ENCODE assay signal across 8 mouse cellular contexts in the genomic region with DNA sequence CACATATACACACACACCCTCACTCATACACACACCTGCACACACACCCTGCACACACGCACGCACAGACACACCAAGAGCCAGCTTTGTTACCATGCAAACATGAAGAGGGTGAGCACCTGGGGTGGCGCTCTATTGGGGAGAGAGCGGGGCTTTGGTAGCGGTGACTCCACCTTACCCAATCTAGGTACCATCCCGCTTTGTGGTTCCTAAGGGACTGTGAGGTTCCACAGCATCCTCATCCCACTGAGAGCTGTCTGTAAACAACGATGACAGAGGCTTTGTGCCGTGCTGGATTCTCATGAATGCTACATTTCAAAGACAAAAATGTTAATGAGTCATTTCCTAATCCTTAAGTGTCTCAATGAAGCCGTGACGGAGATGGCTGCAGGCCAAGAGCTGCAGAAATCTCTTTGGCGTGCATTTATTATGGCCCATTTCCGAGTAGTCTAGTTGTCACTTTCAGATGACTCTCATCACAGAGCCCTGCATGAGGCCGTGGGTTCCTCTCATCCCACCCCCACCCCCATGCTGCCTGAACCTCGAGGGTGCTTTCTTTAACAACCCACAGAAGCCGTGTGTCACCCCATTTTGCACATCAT. TPM values are rescaled to one million over a fixed set of nuclear protein-coding genes. Genes with fewer than 3 reads are reported as not detected.
DNase-seq lines count a peak whose midpoint lies in the region; ATAC-seq lines count a peak whose summit lies in the region.

No protein-coding gene starts in this region.

- no peaks in the 10 kb centered on the region for H3K36me3 ChIP-seq in midbrain, embryonic 13.5 days
- no peaks in the 10 kb centered on the region for H3K36me3 ChIP-seq in midbrain, embryonic 10.5 days

- intact Hi-C loops in left cerebral cortex, postnatal 14 days (cut with DNase I) = no loop called here

- ATAC-seq in midbrain, embryonic 13.5 days = peak; percentile 79

- H3K27ac ChIP-seq in midbrain, embryonic 13.5 days = no peak overlapping the region
- H3K27ac ChIP-seq in midbrain, embryonic 10.5 days (replicated peaks) = no peak overlapping the region

- H3K9ac ChIP-seq in midbrain, embryonic 13.5 days (replicated peaks) = no peak overlapping the region

- H3K27me3 ChIP-seq in midbrain, embryonic 13.5 days = no peaks in the 10 kb centered on the region
- peaks cover 11% of the 10 kb centered on the region for H3K27me3 ChIP-seq in midbrain, embryonic 10.5 days (ENCODE audit: low read depth, poor library complexity, severe bottlenecking)

- no peak overlapping the region for H3K4me2 ChIP-seq in midbrain, embryonic 13.5 days (replicated peaks)

- 51% methylated on average over 15 of the region's 15 CpGs for WGBS in midbrain, embryonic 13.5 days
- 84% methylated on average over 15 of the region's 15 CpGs for WGBS in midbrain, embryonic 10.5 days

- no peak overlapping the region for H3K4me3 ChIP-seq in midbrain, embryonic 13.5 days (replicated peaks)
- H3K4me3 ChIP-seq in midbrain, embryonic 10.5 days = no peak overlapping the region

- DNase-seq in adrenal gland, adult 2 months = peak; percentile 61
- DNase-seq in adrenal gland, adult 8-10 months = no peak
- no peak for DNase-seq in midbrain, embryonic 10.5 days (ENCODE audit: low spot score)
- DNase-seq in heart, postnatal 4 days = peak; percentile 80
- DNase-seq in left cerebral cortex, postnatal 14 days (ENCODE audit: low spot score in 2 of 2) = peak; percentile 65 to 73
- peak; percentile 62 for DNase-seq in right cerebral cortex, adult 18-20 months
- DNase-seq in thymus, postnatal 0 days (ENCODE audit: low spot score) = no peak

- no peaks in the 10 kb centered on the region for H3K9me3 ChIP-seq in midbrain, embryonic 13.5 days
- H3K9me3 ChIP-seq in midbrain, embryonic 10.5 days (replicated peaks) = no peaks in the 10 kb centered on the region

- peaks cover 15% of the 10 kb centered on the region for H3K4me1 ChIP-seq in midbrain, embryonic 13.5 days (replicated peaks)
- H3K4me1 ChIP-seq in midbrain, embryonic 10.5 days = peaks cover 13% of the 10 kb centered on the region

RNA-seq across cellular contexts. Expression of a gene that starts 10.5 kb away (rescaled TPM):
- 1 to 10 TPM; 2.5 to 3.8 TPM for total RNA-seq in adrenal gland, adult 2 months (2021)
- 3.0 and 3.7 TPM in 2 replicates for polyA plus RNA-seq in adrenal gland, adult 2 months (2012; rRNA removed)
- 1 to 10 TPM; 2.2 to 5.8 (median 3.8) TPM for total RNA-seq in adrenal gland, adult 8-10 months (2022)
- 8.0 and 8.1 TPM in 2 replicates for polyA plus RNA-seq in midbrain, embryonic 13.5 days (2015; fragmentation: Nextera tagmentation; extraction: Ambion mirVana)
- polyA plus RNA-seq in midbrain, embryonic 10.5 days (2016; fragmentation: Nextera tagmentation; extraction: Ambion mirVana) = 4.7 and 4.9 TPM in 2 replicates
- 1 to 10 TPM; 2.3 to 2.7 TPM for total RNA-seq in heart, postnatal 4 days (2021)
- 1 to 10 TPM; 5.5 to 6.4 TPM for total RNA-seq in left cerebral cortex, postnatal 14 days (2021)
- 122 and 138 TPM in 2 replicates for polyA plus RNA-seq in thymus, postnatal 0 days (2015; fragmentation: Nextera tagmentation; extraction: Ambion mirVana)

Comparison
In these comparisons a context has a peak if more than half of its experiments do, and no peak if none do; other contexts are left out.
1. DNase-seq: peak in adrenal gland, adult 2 months (single experiment), heart, postnatal 4 days (single experiment), left cerebral cortex, postnatal 14 days (2 of 2) and right cerebral cortex, adult 18-20 months (single experiment); none in adrenal gland, adult 8-10 months (single experiment), midbrain, embryonic 10.5 days (single experiment) and thymus, postnatal 0 days (single experiment).